In the genomic region with DNA sequence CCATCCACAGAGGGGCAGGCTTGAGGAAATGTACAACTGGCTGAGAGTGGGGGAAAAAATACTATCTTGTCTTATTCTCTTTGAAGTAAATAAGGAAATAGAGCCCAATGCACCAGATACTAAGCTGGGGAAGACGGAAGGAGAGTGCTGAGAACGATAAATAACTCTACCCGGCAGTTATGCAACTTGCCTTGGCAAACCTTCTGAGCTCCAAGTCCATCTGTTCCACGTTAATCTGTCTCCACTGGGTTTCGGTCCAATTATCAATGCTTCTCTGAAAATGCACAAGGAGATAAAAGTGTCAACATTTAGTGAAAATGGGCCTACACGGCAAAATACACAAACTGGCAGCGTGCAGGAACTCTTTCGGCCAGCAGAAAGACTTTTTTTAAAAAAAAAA, we compare ENCODE assay signal across 12 mouse cellular contexts.
A peak's percentile ranks its signal among the peaks of the same experiment; 100 is the strongest.
DNase-seq lines count a peak whose midpoint lies in the region; ATAC-seq and TF ChIP-seq lines count a peak whose summit lies in the region.
"Had no signal": no experiment of that assay in that cellular context is flagged by ENCODE, and none has a peak within 500 bp of the region (broad histone marks: within the 10 kb centered on the region; RNA-seq: fewer than 3 reads in every experiment).

No protein-coding gene starts in this region.

- H3K4me3 ChIP-seq in lung, embryonic 14.5 days (ENCODE audit: low read depth, low read length) = no peak overlapping the region
- no peak overlapping the region for H3K4me3 ChIP-seq in lung, adult 2 months (replicated peaks; ENCODE audit: extremely low read depth, low read depth, low read length)
- H3K4me3 ChIP-seq in intestine, embryonic 15.5 days (replicated peaks) = no peak overlapping the region
- H3K4me3 ChIP-seq: heart, embryonic 13.5 days; limb, embryonic 15.5 days; midbrain, embryonic 15.5 days had no signal

- H3K27me3 ChIP-seq in lung, embryonic 14.5 days (ENCODE audit: insufficient read depth, low read length) = no peaks in the 10 kb centered on the region
- H3K27me3 ChIP-seq in intestine, embryonic 15.5 days (replicated peaks) = no peaks in the 10 kb centered on the region
- H3K27me3 ChIP-seq: heart, embryonic 13.5 days; limb, embryonic 15.5 days; midbrain, embryonic 15.5 days had no signal

- no peaks in the 10 kb centered on the region for H3K36me3 ChIP-seq in lung, embryonic 14.5 days (ENCODE audit: insufficient read depth)
- no peaks in the 10 kb centered on the region for H3K36me3 ChIP-seq in intestine, embryonic 15.5 days
- H3K36me3 ChIP-seq: heart, embryonic 13.5 days; limb, embryonic 15.5 days; midbrain, embryonic 15.5 days had no signal

- H3K9me3 ChIP-seq in lung, embryonic 14.5 days (ENCODE audit: low read depth, low read length) = no peaks in the 10 kb centered on the region
- no peaks in the 10 kb centered on the region for H3K9me3 ChIP-seq in intestine, embryonic 15.5 days
- H3K9me3 ChIP-seq: heart, embryonic 13.5 days; limb, embryonic 15.5 days; midbrain, embryonic 15.5 days had no signal

- 28% methylated on average over 8 of the region's 8 CpGs for WGBS in lung, embryonic 14.5 days
- 43% methylated on average over 8 of the region's 8 CpGs for WGBS in lung, adult 2 months
- WGBS in intestine, embryonic 15.5 days = 62% methylated on average over 8 of the region's 8 CpGs

- no peak overlapping the region for H3K9ac ChIP-seq in lung, embryonic 14.5 days
- H3K9ac ChIP-seq in intestine, embryonic 15.5 days = no peak overlapping the region
- H3K9ac ChIP-seq: heart, embryonic 13.5 days; limb, embryonic 15.5 days; midbrain, embryonic 15.5 days had no signal

- H3K27ac ChIP-seq in lung, embryonic 14.5 days (ENCODE audit: low read depth) = no peak overlapping the region
- no peak overlapping the region for H3K27ac ChIP-seq in intestine, embryonic 15.5 days
- H3K27ac ChIP-seq: heart, embryonic 13.5 days; kidney, postnatal 0 days; limb, embryonic 15.5 days; midbrain, embryonic 15.5 days had no signal

- H3K4me1 ChIP-seq in lung, embryonic 14.5 days (ENCODE audit: insufficient read depth) = 0 out of 2 replicates have a peak, but pooled peaks cover 7% of the 10 kb centered on the region
- 0 out of 2 replicates have a peak, but pooled peaks cover 3% of the 10 kb centered on the region for H3K4me1 ChIP-seq in lung, adult 2 months (ENCODE audit: control insufficient read depth, insufficient read depth, low read length)
- no peaks in the 10 kb centered on the region for H3K4me1 ChIP-seq in intestine, embryonic 15.5 days (replicated peaks)
- H3K4me1 ChIP-seq: limb, embryonic 15.5 days; midbrain, embryonic 15.5 days had no signal

- H3K4me2 ChIP-seq in lung, embryonic 14.5 days = no peak overlapping the region
- no peak overlapping the region for H3K4me2 ChIP-seq in intestine, embryonic 15.5 days (replicated peaks)
- H3K4me2 ChIP-seq: heart, embryonic 13.5 days; limb, embryonic 15.5 days; midbrain, embryonic 15.5 days had no signal

- no peak for TF ChIP-seq CTCF in lung, embryonic 14.5 days (IDR thresholded peaks at IDR 0.05; ENCODE audit: low read depth)
- TF ChIP-seq CTCF in lung, adult 2 months (IDR thresholded peaks at IDR 0.05; ENCODE audit: insufficient read depth, low read length) = no peak

- DNase-seq in cerebellum, postnatal 4 days (ENCODE audit: low spot score in 2 of 2) = no peak
- DNase-seq in lung, embryonic 14.5 days = peak; percentile 51
- no peak for DNase-seq in lung, adult 2 months
- DNase-seq in heart, postnatal 4 days = peak; percentile 4
- peak; percentile 17 for DNase-seq in lung, postnatal 36 days
- DNase-seq in spleen, postnatal 36 days (ENCODE audit: low spot score in 2 of 2) = no peak

- ATAC-seq in cerebellum, adult (ENCODE audit: insufficient number of reproducible peaks, low FRiP score, low TSS enrichment) = peak; percentile 90
- ATAC-seq in lung, embryonic 14.5 days (ENCODE audit: insufficient read depth) = peak; percentile 38; the same call in 1 of the 2 replicates
- no peak for ATAC-seq in intestine, embryonic 15.5 days
- ATAC-seq: midbrain, embryonic 15.5 days had no signal

- TF ChIP-seq POLR2A in lung, adult 2 months (IDR thresholded peaks at IDR 0.05; ENCODE audit: borderline replicate concordance, extremely low read depth, low read depth, low read length) = no peak

Comparison
In these comparisons a context has a peak if more than half of its experiments do, and no peak if none do; other contexts are left out.
1. DNase-seq: peak in lung, embryonic 14.5 days (single experiment), heart, postnatal 4 days (single experiment) and lung, postnatal 36 days (single experiment); none in cerebellum, postnatal 4 days (0 of 2), lung, adult 2 months (single experiment) and spleen, postnatal 36 days (0 of 2).